Mouse (Mus musculus) skeletal muscle tissue, adult 2 months (tissue): ENCODE results near the gene Gm8922.
"Not testable (repeated sequence)": the region's sequence is repeated elsewhere in the genome, so short reads cannot be mapped to it uniquely, and the experiment has no call there.

Experiments
- DNase-seq: peaks from one replicate; pipeline ENCODE4 v3.0.0-alpha.2; 2012; ENCODE audit warnings: low read depth, low spot score

The Gm8922 gene

GRCm38 (mm10) chr5:11681659-11682058 lies at the start of gene Gm8922:
TSS of gene Gm8922 (plus strand) at chr5:11681959.
- DNase-seq: not testable (repeated sequence)
